Mouse (Mus musculus) myocyte (in vitro differentiated cells): ENCODE data around the gene Grb7. TPM values are rescaled to one million over a fixed set of nuclear protein-coding genes. Genes with fewer than 3 reads are reported as not detected.

Source experiments
- H3K27me3 ChIP-seq: one replicate; pipeline ENCODE4 v1.6.1; 2011; ENCODE audit not compliant: control insufficient read depth, insufficient read depth, insufficient read length
- H3K36me3 ChIP-seq: one replicate; pipeline ENCODE4 v1.6.1; 2011; ENCODE audit not compliant: control insufficient read depth, insufficient read depth
- H3K4me2 ChIP-seq: one replicate; pipeline ENCODE4 v1.6.1; 2011; ENCODE audit warnings: low read depth, control low read depth
- H3K4me3 ChIP-seq: one replicate; pipeline ENCODE4 v1.5.1; 2011; ENCODE audit warnings: mild to moderate bottlenecking, control low read depth, moderate library complexity
- H3K79me2 ChIP-seq: one replicate; pipeline ENCODE4 v1.6.1; 2011; ENCODE audit not compliant: control insufficient read depth, insufficient read depth
- H3ac ChIP-seq: one replicate; pipeline ENCODE4 v1.6.1; 2011; ENCODE audit not compliant: control insufficient read depth, insufficient read length
- CEBPB ChIP-seq: IDR thresholded peaks from 2 replicates; pipeline ENCODE4 v1.6.1; 2011; ENCODE audit warnings: mild to moderate bottlenecking, moderate library complexity; ENCODE audit not compliant: poor library complexity, insufficient read depth, severe bottlenecking
- E2F4 ChIP-seq: IDR thresholded peaks from one replicate; pipeline ENCODE4 v1.6.1; 2011; ENCODE audit warnings: mild to moderate bottlenecking, control low read depth, moderate library complexity; ENCODE audit not compliant: insufficient read depth
- MAX ChIP-seq: IDR thresholded peaks from one replicate; pipeline ENCODE4 v1.6.1; 2011; ENCODE audit warnings: low read depth, mild to moderate bottlenecking, control low read depth
- MYOD1 ChIP-seq, 3 experiments: IDR thresholded peaks; one replicate each; pipeline ENCODE4 v1.6.1; 2011; ENCODE audit warnings: control low read depth in 2 of 3, low read depth in 2 of 3, mild to moderate bottlenecking in 2 of 3, moderate library complexity in 1 of 3; ENCODE audit not compliant: insufficient read length in 2 of 3, control insufficient read depth in 1 of 3
- MYOG ChIP-seq, 3 experiments: IDR thresholded peaks; one replicate each; pipeline ENCODE4 v1.6.1; 2011; ENCODE audit warnings: control low read depth in 2 of 3, low read depth in 2 of 3, mild to moderate bottlenecking in 2 of 3; ENCODE audit not compliant: insufficient read length in 2 of 3, control insufficient read depth in 1 of 3, insufficient read depth in 1 of 3
- POLR2A ChIP-seq: IDR thresholded peaks from one replicate; pipeline ENCODE4 v1.6.1; 2011; ENCODE audit warnings: low read depth, mild to moderate bottlenecking, control low read depth, moderate library complexity; ENCODE audit not compliant: insufficient read length
- POLR2AphosphoS2 ChIP-seq: IDR thresholded peaks from one replicate; pipeline ENCODE4 v1.6.1; 2011; ENCODE audit warnings: low read depth, control low read depth; ENCODE audit not compliant: insufficient read length
- REST ChIP-seq: IDR thresholded peaks from one replicate; pipeline ENCODE4 v1.6.1; 2011; ENCODE audit warnings: mild to moderate bottlenecking, control low read depth, moderate library complexity; ENCODE audit not compliant: insufficient read depth, insufficient read length
- SRF ChIP-seq: IDR thresholded peaks from one replicate; pipeline ENCODE4 v1.6.1; 2011; ENCODE audit warnings: low read depth; ENCODE audit not compliant: control insufficient read depth, insufficient read length
- TCF12 ChIP-seq: IDR thresholded peaks from one replicate; pipeline ENCODE4 v1.6.1; 2011; ENCODE audit warnings: mild to moderate bottlenecking, control low read depth; ENCODE audit not compliant: poor library complexity, insufficient read depth, severe bottlenecking
- TCF3 ChIP-seq: IDR thresholded peaks from one replicate; pipeline ENCODE4 v1.6.1; 2011; ENCODE audit warnings: low read depth, control low read depth; ENCODE audit not compliant: insufficient read length
- USF1 ChIP-seq: IDR thresholded peaks from one replicate; pipeline ENCODE4 v1.6.1; 2011; ENCODE audit warnings: low read depth, mild to moderate bottlenecking, control low read depth, moderate library complexity
- polyA plus RNA-seq: library from polyadenylated mRNA; unstranded; fragments of >200 nt; fragmentation: generic; extraction: Trizol; gene quantifications from one replicate; pipeline ENCODE4 v1.2.1, GENCODE M21; 2012; ENCODE audit warnings: missing spikeins

Gene Grb7
- polyA plus RNA-seq, 1 experiment, result not detected

DNA sequence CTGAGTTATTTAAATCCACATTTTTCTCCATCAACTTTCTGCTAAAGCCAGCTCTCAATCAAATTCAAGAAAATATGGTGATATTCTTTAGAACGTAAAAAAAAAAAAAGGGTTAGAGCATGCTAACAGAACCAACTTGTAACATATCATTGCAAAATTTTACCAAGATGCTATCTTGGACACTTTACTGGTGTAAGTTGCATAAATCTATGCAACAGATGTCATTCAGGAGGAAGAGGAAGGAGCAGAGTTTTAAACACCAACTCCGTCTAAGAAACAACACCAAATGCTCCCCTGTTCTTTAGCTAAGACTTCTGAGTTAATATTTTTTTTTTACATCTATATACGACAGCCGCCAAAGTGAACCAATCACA is 30.2 kb downstream of the Grb7 start:
- Histone ChIP-seq H3ac (no peak overlapping the region), H3K4me2 (no peak overlapping the region), H3K27me3 (peaks cover 70% of the 10 kb centered on the region), H3K36me3 (no peaks in the 10 kb centered on the region), H3K79me2 (no peaks in the 10 kb centered on the region), H3K4me3 (no peak overlapping the region)
- TF ChIP-seq MYOD1 (IDR thresholded peaks at IDR 0.05; ENCODE audit: control insufficient read depth in 1 of 3, insufficient read length in 2 of 3, low read depth in 2 of 3), result no peak
- no peak for TF ChIP-seq TCF12
- no peak for TF ChIP-seq CEBPB
- no peak for TF ChIP-seq USF1
- no peak for TF ChIP-seq TCF3
- TF ChIP-seq POLR2AphosphoS2, result no peak
- TF ChIP-seq POLR2A, result no peak
- no peak for TF ChIP-seq MAX

DNA sequence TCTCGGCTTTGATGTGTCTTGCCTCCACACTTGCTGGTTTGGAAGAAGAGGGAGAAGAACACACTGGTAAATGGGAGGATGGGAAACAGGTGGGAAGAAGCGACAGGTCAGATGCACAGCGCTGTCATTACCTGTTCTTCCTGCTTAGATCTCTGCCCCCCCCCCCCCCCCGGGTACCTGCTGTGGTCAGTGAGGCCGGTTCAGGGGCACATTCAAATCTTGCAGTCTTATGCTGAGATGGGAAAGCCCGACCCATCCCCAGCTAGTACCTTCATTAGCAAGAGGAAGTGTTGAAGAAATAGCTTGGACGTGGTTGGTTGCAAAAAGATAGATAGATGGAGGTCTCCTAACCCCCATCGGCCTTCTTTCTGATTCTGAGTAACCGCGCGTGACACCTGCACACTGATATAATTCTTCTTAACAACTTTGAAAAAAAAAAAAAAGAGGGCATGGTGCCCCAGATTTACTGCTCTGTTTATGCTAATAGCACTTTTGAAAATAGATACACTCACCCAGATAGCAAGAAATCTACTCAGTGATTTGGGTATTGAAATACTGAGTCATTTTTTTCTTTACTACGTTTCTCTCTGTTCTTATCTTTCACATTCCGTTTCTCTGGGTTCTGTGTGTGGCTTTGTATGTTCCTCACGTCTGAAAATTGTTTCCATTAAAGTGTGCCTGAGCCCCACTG is 31.0 kb downstream of the Grb7 start:
- Histone ChIP-seq H3K79me2 (no peaks in the 10 kb centered on the region), H3ac (no peak overlapping the region), H3K36me3 (no peaks in the 10 kb centered on the region), H3K4me3 (no peak overlapping the region), H3K4me2 (no peak overlapping the region), H3K27me3 (peaks cover 69% of the 10 kb centered on the region)
- no peak for TF ChIP-seq MYOG (IDR thresholded peaks at IDR 0.05; ENCODE audit: control insufficient read depth in 1 of 3, insufficient read depth in 1 of 3, insufficient read length in 2 of 3, low read depth in 2 of 3)
- no peak for TF ChIP-seq MAX
- TF ChIP-seq SRF, result no peak
- TF ChIP-seq TCF3, result no peak
- no peak for TF ChIP-seq POLR2AphosphoS2
- no peak for TF ChIP-seq USF1
- TF ChIP-seq REST, result no peak

- no peak overlapping the region for H3ac ChIP-seq
- no peaks in the 10 kb centered on the region for H3K36me3 ChIP-seq
- no peak overlapping the region for H3K4me2 ChIP-seq
- H3K79me2 ChIP-seq, result no peaks in the 10 kb centered on the region
- peaks cover 69% of the 10 kb centered on the region for H3K27me3 ChIP-seq
- TF ChIP-seq POLR2A (no peak), POLR2AphosphoS2 (no peak), CEBPB (no peak), SRF (no peak), REST (no peak), TCF12 (no peak), MYOD1 (IDR thresholded peaks at IDR 0.05; ENCODE audit: control insufficient read depth in 1 of 3, insufficient read length in 2 of 3, low read depth in 2 of 3) (no peak), MAX (no peak), USF1 (no peak), E2F4 (no peak), TCF3 (no peak), MYOG (IDR thresholded peaks at IDR 0.05; ENCODE audit: control insufficient read depth in 1 of 3, insufficient read depth in 1 of 3, insufficient read length in 2 of 3, low read depth in 2 of 3) (no peak)
- no peak overlapping the region for H3K4me3 ChIP-seq
Measured at GRCm38 (mm10) chr11:98479026-98479939, 33.1 kb downstream of the Grb7 start.

DNA sequence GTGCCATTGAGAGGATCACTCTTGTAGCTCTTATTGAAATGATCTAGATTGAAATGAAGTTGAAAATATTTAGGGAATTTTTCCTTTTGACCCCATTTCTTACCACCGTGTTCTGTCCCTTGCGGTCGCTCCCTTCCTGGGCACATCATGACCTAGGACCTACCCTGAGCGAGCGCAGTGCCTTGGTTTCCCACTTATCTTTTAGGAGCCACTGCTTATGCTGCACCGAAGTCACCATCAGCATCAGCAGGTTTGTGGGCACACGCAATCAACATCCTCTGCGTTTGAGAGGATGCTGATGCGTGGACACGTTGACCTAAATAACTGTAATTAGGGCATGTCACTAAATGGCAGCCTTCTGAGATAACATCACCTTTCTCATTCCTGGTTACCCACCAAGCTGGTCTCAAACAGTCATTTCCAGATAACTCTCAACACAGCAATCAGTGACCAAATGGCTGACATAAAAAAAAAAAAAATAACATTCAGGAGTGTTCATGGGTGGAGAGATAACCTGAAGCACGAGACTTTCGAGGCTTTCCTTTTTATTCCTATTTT is 33.8 kb downstream of the Grb7 start:
- Histone ChIP-seq H3K36me3 (no peaks in the 10 kb centered on the region), H3K27me3 (peaks cover 71% of the 10 kb centered on the region), H3K79me2 (no peaks in the 10 kb centered on the region)

More for the DNA sequence above, 33.8 kb downstream of the Grb7 start:
- TF ChIP-seq POLR2AphosphoS2 (no peak), MYOG (IDR thresholded peaks at IDR 0.05; ENCODE audit: control insufficient read depth in 1 of 3, insufficient read depth in 1 of 3, insufficient read length in 2 of 3, low read depth in 2 of 3) (no peak), POLR2A (no peak), MAX (no peak), TCF12 (no peak), SRF (no peak), CEBPB (no peak), MYOD1 (IDR thresholded peaks at IDR 0.05; ENCODE audit: control insufficient read depth in 1 of 3, insufficient read length in 2 of 3, low read depth in 2 of 3) (no peak), E2F4 (no peak), TCF3 (no peak)
- no peak overlapping the region for H3K4me2 ChIP-seq
- H3K4me3 ChIP-seq, result no peak overlapping the region
- no peak overlapping the region for H3ac ChIP-seq
